In the genomic region with DNA sequence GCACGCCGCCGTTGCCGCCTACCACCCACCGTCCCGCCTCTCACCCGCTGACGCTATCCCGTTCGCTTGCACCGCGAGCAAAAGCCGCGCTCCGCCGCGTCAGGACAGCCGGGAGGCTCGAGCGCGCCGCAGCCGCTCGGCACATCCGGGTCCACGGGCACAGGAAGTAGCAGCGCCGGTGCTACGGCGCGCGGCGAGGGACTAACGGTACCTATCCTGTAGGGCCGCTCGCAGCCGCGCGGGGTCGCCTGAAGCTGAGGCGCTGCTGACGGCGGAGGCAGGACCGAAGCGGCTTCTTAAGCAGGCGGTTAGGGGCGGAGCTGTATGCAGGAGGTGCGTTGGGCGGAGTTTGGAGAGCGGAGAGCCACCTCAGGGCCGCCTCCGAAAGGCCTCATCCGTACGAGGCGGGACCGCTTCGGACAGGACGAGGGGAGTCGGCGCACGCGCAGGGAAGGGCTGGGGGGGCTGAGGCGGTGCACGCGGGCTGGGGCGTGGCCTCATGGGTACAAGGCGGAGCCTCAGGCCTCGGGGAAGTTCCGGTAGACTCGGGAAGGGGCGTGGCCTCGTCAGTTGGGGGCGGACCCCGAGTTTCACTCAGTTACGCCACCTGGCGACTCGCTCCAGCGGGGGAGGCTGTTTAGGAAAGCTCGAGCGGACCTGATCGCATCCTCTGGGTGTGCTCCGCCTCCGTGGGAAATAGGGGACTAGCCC, we compare ENCODE assay signal across 8 mouse cellular contexts. TPM values are rescaled to one million over a fixed set of nuclear protein-coding genes. Genes with fewer than 3 reads are reported as not detected.
DNase-seq lines count a peak whose midpoint lies in the region; ATAC-seq and TF ChIP-seq lines count a peak whose summit lies in the region.

A gene (minus strand): TSS at position 270 of the 711 bp plus-strand sequence.

- peak; percentile 99 for DNase-seq in Patski (ENCODE audit: low read depth, low spot score)
- DNase-seq in cerebellum, postnatal 14 days = peak; percentile 100
- DNase-seq in frontal cortex, postnatal 14 days (ENCODE audit: low spot score in 2 of 2) = peak; percentile 99
- peak; percentile 98 to 99 for DNase-seq in layer of hippocampus, postnatal 25 days (ENCODE audit: extremely low spot score in 1 of 2, low spot score in 1 of 2)
- DNase-seq in lung, postnatal 25 days (ENCODE audit: low spot score) = peak; percentile 99
- DNase-seq in retina, embryonic 14.5 days (ENCODE audit: low spot score) = peak; percentile 100
- peak; percentile 100 for DNase-seq in thymus, postnatal 4 days

- in situ Hi-C loops in Patski (cut with MboI; ENCODE audit: low pct_unique_long_range_greater_than_20kb) = loop anchor here (25.0 kb wide), 1 partner anchor 283 kb away; no protein-coding TSS in a partner anchor

- peaks cover 27% of the 10 kb centered on the region for H3K36me3 ChIP-seq in hindbrain, embryonic 13.5 days

- H3K27ac ChIP-seq in hindbrain, embryonic 13.5 days = peak within 1 kb of the TSS; percentile 97

- H3K27me3 ChIP-seq in Patski = no peaks in the 10 kb centered on the region
- no peaks in the 10 kb centered on the region for H3K27me3 ChIP-seq in hindbrain, embryonic 13.5 days

- TF ChIP-seq CTCF in Patski (IDR thresholded peaks at IDR 0.05) = no peak

- CTCF ChIA-PET in Patski (lab: Charles Lee) = interaction anchor here (0.9 to 1.5 kb wide), 4 partner anchors 12 to 66 kb away, joined by 3 to 4 read pairs (median 4); no protein-coding TSS in a partner anchor

- peak within 1 kb of the TSS; percentile 90 for H3K4me3 ChIP-seq in hindbrain, embryonic 13.5 days

- H3K9ac ChIP-seq in hindbrain, embryonic 13.5 days = peak within 1 kb of the TSS; percentile 95

- under 1% methylated on average over 81 of the region's 83 CpGs for WGBS in hindbrain, embryonic 13.5 days

- H3K9me3 ChIP-seq in hindbrain, embryonic 13.5 days = no peaks in the 10 kb centered on the region

- POLR2A ChIA-PET in Patski (lab: Charles Lee) = interaction anchor here (0.6 to 1.7 kb wide), 3 partner anchors 17 to 501 kb away, joined by 3 to 6 read pairs (median 4); no protein-coding TSS in a partner anchor

- peak within 1 kb of the TSS; percentile 78 for H3K4me2 ChIP-seq in hindbrain, embryonic 13.5 days

- peaks cover 20% of the 10 kb centered on the region for H3K4me1 ChIP-seq in hindbrain, embryonic 13.5 days (replicated peaks)

- peak; percentile 96 for ATAC-seq in Patski
- peak; percentile 98 for ATAC-seq in hindbrain, embryonic 13.5 days (ENCODE audit: low FRiP score)

RNA-seq across cellular contexts. Expression of the gene that starts here (rescaled TPM):
- 49.4 TPM for polyA plus RNA-seq in Patski (2021)
- 53.4 and 54.8 TPM in 2 replicates for polyA plus RNA-seq in hindbrain, embryonic 13.5 days (2015; fragmentation: Nextera tagmentation; extraction: Ambion mirVana)
- total RNA-seq in layer of hippocampus, postnatal 25 days (2021) = 100 to 1,000 TPM in 1 of 2 experiments, 10 to 100 TPM in 1; 91.9 to 107 TPM

Comparison
In these comparisons a context has a peak if more than half of its experiments do, and no peak if none do; other contexts are left out.
1. Peak in every context shown above with its lines: DNase-seq, ATAC-seq, H3K4me3 ChIP-seq and H3K27ac ChIP-seq.